Mouse (Mus musculus): ENCODE data around the gene Mrps7. TPM values are rescaled to one million over a fixed set of nuclear protein-coding genes. Genes with fewer than 3 reads are reported as not detected.
A peak's percentile ranks its signal among the peaks of the same experiment; 100 is the strongest.

Gene Mrps7
- total RNA-seq, 2 experiments from 2014 or later, result 80.1 to 85.7 TPM

DNA sequence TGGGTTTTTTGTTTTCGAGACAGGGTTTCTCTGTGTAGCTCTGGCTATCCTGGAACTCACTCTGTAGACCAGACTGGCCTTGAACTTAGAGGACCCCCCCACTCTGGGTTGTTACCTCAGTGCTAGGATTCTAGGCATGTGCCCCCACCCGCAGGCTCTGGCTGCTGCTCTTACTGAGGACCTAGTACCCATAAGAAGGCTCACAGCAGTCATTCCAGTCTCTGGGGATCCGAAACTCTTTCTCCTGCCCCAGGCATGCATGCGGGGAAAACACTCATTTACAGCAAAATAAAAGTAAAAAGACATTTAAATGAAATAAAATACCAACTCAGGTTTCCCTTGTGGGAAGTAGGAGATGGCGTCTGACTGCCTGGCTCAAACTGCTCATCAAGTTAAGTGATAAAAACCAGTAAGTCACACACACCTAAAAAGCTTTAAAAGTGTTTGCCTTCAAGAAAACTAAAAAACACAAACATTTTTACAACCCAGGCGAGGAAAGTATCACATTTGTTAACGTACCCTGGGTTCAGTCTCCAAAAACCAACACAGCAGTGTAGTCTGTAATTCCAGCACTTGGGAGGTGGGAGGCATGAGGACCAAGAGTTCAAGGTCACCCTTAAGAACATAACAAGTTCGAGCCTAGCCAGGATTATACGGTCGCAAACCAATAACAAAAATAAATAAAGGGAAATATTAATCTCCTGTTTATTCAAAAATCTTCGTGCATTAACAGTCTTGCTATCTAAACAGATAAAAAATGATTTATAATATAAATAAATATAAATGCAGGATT, 23.3 kb downstream of the Mrps7 start:
- intact Hi-C loops (cut with DNase I), result loop anchor here (5.0 kb wide), 1 partner anchor 185 kb away; the partner anchor contains the start of genes Caskin2 and Tsen54
- no peak for DNase-seq

DNA sequence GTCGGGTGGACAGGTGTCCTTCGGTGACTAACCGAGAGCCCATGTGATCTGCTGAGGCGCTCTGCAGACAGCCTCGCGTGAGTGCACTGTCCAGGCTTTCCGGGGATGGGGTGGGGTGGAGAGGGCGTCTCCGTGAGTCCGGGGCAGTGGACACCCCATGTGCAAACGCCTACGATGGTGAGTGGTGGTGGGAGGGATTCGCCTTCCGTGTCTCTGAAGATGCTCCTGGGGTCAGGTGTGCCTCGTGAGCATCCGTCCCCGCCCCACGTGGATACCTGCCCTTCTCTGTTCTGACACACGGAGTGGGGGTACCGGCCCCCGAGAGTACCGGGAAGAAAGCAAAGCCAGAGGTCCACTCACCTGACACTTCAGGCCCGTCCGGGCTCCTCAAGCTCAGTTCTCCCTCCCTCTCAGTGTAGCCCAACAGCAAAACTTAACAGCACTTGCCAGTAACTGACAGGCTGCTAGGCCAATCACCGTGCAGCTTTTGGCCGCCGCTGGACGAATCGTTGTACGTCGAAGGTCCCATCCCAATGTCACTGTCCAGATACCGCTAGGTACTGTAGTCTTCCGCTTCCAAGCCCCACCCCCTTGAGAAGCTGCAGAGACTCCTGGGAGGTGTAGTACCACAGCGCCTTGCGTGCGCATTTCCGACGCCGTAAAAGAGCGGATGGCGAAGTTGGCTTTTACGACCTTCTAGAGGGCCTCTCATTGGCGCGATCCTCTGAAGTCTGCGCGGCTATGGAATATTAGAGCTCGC, 24.2 kb downstream of the Mrps7 start, which contains the start of gene Slc25a19:
TSS of gene Slc25a19 (minus strand) at position 591 of the 760 bp plus-strand sequence.
- intact Hi-C loops (cut with DNase I), result loop anchor here (5.0 kb wide), 1 partner anchor 184 kb away; the partner anchor contains the start of genes Caskin2 and Tsen54
- peak; percentile 97 to 99 for DNase-seq

DNA sequence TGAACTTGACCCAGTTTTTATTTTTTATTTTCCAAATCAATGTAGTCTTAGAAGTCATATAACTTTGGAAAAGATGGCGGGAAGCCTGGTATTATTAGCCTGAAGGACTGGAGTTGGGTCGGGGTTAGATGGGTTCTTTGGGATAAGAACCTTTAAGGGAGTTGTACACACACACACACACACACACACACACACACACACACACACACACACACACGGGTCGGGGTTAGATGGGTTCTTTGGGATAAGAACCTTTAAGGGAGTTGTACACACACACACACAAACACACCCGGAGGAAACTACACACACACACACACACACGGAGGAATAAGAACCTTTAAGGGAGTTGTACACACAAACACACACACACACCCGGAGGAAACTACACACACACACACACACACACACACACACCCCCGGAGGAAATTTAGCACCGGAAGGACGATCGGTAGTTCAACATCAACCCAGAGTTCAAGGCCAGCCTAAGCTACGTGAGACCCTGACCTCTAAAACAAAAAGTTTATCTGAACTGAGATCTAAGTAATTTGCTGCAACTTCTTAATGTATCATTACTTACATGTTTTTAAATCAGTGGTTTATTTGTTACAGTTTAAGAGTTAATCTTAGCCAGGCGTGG, 24.9 kb downstream of the Mrps7 start:
- no peak for DNase-seq
- intact Hi-C loops (cut with DNase I), result loop anchor here (5.0 kb wide), 1 partner anchor 184 kb away; the partner anchor contains the start of genes Caskin2 and Tsen54

DNA sequence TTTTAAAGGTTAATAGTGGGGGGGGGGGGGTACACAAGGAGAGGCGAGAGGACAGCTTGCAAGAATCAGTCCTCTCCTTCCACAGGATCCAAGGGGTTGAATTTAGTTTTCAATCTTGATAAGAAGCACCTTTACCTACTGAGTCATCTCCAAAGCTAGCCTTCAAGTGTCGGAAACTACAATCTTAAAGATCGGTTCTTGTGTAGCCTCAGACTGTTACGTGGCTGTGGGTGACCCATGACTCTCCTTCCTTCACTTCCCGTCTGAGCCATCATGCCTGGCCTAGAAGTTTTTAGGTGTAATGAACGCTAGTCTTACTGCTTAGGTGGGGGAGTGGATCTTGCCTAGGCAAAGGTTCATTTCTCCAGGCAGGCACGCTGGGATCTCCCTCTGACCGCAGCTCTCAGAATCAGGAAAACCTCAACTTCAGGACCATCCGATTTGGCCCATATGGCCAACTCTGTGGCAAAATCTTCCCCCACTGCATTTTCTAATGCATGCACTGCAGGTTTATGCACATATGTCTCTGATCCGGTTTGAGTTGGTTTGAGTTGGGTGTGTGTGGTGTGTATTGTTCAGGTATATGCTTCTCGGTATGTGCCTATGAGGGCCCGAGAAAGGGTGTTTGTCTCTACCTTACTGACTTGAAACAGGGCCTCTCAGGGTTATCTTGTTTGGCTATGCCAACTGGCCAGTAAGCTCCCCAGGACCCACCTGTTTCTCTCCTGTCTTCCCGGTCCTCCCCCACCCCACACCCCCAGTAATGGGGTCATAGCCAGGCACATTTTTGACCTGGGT, 26.2 kb downstream of the Mrps7 start:
- intact Hi-C loops (cut with DNase I), result loop anchor here (5.0 kb wide), 1 partner anchor 182 kb away; the partner anchor contains the start of genes Caskin2 and Tsen54
- no peak for DNase-seq

DNA sequence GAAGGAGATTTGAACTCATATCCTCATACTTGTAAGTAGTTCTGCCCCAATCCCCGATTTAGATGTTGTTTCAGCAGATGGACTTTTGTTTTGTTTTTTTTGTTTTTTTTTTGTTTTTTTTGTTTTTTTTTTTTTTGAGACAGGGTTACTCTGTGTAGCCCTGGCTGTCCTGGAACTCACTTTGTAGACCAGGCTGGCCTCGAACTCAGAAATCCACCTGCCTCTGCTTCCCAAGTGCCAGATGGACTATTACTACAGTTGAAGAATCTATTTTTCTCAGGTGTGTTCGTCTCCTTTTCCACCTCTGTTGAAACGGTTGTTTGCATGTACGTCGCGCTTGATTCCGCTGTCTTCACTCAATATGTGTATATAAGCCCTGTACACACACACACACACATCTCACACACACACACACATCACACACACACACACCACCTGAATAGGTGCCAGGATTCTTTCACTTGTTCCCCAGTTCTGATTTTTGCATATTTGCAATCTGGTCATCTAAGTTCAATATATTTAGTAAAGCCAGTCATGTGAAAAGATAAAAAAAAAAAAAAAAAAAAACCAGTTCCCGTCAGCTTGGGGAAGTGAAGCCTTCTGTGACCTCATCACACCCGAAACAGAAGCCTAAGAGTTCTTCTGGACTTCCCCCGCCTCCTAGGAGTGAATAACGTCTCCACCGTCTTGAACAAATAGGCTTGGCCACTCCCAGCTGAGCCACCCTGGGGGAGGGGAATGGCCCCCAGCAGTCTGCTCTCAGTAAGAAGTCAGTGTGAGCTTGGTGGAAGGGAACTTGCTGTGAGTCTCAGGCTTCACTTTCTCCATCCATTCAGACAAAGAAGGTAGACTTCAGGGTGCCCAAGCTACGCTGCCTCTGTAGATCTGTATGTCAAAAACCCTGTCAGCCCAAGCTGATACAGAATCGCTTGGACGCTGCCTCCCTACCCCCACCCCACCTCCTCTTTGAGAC, 27.1 kb downstream of the Mrps7 start:
- intact Hi-C loops (cut with DNase I), result no loop called here
- peak; percentile 49 to 53 for DNase-seq

DNA sequence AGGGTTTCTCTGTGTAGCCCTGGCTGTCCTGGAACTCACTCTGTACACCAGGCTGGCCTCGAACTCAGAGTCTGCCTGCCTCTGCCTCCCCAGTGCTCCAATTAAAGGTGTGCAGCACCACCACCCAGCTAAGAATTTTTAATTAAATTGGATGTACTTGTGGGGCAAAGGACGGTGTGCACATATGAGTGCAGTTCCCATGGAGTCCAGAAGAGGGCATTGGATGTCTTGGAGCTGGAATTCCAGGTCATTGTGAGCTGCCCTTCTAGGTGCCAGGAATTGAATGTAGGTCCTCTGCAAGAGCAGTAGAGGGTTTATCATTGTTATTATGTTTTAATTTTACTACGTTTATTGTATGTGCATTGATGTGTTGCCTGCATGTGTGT, 27.8 kb downstream of the Mrps7 start:
- intact Hi-C loops (cut with DNase I), result no loop called here
- DNase-seq, result peak; percentile 50 to 58

DNA sequence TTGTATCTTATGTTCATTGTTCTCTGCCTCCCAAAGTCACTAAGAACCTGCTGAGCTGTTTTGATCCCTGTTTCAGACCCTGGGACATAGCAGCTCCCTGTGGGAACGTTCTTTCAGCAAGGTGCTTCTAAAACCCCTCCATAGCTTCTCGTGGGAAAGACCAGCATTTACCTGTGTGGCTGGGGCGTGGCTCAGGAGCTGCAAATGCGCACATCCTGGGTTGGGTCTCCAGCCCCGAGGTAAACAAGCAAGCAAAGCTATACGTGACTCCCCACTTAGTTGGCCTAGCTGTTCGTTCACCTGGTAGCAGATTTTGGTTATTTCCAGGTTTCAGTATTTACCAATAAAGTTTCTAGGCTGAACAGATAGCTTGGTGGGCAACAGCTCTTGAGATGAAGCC, 28.5 kb downstream of the Mrps7 start:
- DNase-seq, result no peak
- intact Hi-C loops (cut with DNase I), result no loop called here

DNA sequence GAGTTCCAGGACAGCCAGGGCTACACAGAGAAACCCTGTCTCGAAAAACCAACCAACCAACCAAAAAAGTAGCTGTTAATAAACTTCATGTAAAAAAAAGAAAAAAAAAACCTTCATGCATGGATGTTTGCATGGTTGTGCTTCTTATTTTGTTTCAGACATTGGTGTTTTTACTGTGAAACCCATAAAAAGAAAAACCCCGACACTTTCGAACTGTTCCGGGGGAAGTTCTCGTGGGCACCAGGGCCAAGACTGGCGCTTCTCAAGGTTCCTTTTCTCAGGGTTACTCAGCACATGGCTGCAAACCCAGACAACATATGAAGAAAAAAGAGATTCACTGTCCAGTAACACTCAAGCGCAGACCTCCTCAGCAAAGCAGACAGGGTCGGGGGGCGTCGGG, 29.1 kb downstream of the Mrps7 start:
- no peak for DNase-seq
- intact Hi-C loops (cut with DNase I), result no loop called here

DNA sequence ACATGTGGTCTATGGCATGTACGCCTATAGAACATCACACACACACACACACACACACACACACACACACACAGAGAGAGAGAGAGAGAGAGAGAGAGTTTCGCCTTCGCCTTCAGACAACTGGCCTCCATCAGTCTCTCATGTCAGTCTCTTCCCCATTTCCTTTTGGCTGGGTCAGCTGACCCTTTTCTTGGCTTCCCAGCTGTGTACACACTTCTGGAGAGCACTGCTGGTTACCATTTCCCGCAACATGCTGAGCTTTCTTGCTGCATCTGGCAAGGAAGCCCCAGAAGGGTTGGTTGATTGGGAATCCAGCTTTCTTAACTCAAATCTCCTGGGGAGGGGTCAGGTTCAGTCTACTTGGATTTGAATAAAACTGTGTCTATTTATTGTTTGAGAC, 30.4 kb downstream of the Mrps7 start:
- intact Hi-C loops (cut with DNase I), result no loop called here
- no peak for DNase-seq

DNA sequence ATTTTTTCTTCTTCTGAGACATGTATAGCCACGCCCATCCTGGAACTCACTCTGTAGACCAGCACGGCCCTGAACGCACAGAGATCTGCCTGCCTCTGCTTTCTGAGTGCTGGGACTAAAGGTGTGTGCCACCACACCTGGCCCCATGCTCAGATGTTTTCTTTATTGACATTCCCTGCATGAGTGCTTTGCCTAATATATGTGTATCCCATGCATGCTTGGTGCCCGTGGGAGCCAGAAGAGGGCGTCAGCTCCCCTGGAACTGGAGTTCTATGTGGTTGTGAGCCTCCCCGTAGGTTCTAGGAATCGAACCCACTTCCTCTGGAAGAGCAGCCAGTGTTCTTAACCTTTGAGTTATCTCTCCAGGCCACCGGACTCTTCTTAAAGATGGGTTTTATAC, 31.3 kb downstream of the Mrps7 start:
- no peak for DNase-seq
- intact Hi-C loops (cut with DNase I), result no loop called here

DNA sequence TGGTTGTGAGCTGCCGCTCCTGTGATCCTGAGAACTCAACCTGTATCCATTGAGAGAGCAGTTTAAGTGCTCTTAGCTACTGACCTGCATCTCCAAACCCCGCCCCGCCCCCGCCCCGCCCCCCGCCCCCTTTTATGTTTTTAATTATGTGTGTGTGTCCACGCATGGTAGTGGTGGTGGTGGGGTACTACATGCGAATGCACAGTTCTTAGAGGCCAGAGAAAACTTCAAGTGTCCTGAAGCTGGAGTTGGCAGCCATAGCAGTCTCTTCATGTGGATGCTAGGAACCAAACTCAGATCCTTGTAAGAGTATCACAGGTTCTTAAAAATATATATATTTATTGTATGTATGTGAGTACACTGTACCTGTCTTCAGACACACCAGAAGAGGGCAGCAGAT, 31.8 kb downstream of the Mrps7 start:
- DNase-seq, result no peak
- intact Hi-C loops (cut with DNase I), result no loop called here

DNA sequence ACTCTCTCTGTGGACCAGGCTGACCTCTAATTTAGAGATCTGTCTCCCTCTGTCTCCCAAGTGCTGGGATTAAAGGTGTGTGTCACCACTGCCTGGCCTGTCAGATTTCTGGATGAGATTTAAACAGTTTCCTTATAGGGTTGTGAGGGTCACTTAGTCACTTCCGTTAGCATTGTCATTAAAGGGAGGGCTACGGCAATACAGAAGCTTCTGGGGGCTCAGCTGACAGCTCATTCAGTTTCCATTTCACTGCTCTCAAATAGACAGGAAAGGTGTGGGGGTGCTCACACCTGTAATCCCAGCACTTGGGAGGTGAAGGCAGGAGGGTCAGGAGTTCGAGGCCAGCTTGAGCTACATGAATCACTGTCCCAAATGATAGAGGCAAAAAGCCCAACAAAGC, 33.2 kb downstream of the Mrps7 start:
- intact Hi-C loops (cut with DNase I), result no loop called here
- DNase-seq, result no peak

DNA sequence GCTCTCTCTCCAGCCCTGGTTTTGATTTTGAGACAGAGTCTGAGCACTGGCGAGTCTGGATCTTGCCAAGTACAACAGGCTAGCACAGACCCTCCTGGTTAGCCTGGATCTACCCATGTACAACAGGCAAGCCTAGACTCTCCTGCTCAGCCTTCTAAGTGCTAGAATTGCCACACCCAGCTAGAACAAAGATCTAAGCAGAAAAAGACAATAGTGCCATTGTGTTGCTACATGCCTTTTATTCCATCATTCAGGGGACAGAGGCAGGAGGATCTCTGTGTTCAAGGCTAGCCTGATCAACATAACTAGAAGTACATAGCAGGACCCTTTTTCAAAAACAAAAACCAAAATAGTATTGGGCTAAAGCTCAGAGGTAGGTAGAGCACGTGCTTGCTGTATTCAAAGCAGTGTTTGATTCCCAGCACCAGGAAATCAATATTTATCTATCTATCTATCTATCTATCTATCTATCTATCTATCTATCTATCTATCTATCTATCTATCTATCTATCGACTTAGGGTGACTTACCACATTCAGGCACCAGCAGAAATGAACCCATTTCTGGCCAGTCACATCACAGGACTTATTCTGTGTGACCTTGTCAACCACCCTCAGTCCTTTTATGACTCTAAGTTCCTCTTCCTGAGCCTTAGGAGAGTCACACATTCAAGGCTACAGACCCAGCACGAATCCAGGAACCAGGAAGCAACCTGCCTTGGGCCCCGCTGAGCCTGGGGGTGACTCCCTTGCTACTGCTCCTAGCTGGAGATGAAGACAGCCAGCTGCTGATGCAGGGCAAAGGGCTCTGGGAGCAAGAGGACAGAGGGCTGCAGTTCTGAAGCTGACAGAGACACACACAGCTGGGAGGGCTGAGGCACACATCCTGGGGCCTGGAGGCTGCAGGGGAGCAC, 35.0 kb downstream of the Mrps7 start:
- intact Hi-C loops (cut with DNase I), result no loop called here
- no peak for DNase-seq

DNA sequence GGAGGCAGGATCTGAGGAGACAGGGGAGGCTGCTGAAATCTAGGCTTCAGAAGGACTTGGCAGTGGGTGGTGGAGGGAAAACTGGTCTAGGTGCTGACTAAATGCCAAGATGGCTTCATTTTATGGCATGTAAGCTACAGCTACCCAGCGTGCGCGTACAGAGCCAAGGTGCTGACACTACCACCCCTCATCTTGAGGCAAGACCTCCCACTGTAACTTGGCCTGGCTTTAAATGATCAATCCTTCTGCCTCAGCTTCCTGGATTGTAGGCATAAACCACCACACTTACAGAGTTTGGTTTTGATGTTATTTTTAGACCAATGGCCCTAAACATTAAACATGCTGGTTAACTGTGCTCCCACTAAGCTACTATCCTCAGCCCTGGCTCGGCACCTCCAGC, 35.8 kb downstream of the Mrps7 start:
- intact Hi-C loops (cut with DNase I), result no loop called here
- no peak for DNase-seq

DNA sequence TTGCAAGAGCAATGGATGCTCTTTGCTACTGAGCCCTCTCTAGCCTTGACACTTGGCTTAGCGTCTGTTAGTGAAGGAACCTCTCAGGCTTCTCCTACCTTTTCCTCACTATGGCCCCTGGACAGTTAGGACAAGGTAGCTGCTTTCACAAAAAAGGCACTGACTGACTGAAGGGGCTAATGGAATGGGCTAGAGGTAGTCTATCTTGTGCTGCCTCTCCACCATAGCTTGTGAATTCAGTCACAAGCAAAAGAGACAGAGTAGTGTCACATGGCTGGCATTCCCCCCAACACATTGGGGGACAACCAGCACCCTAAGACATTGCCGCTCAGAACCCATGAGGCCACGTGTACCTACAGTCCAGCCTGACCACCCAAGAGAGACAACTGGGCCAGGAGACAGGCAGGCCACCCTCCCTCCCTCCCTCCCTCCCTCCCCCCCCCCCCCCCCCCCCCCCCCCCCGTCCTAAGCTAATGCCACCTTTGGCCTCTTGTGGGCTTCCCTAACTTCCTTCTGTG, 36.6 kb downstream of the Mrps7 start:
- DNase-seq, result no peak
- intact Hi-C loops (cut with DNase I), result no loop called here

DNA sequence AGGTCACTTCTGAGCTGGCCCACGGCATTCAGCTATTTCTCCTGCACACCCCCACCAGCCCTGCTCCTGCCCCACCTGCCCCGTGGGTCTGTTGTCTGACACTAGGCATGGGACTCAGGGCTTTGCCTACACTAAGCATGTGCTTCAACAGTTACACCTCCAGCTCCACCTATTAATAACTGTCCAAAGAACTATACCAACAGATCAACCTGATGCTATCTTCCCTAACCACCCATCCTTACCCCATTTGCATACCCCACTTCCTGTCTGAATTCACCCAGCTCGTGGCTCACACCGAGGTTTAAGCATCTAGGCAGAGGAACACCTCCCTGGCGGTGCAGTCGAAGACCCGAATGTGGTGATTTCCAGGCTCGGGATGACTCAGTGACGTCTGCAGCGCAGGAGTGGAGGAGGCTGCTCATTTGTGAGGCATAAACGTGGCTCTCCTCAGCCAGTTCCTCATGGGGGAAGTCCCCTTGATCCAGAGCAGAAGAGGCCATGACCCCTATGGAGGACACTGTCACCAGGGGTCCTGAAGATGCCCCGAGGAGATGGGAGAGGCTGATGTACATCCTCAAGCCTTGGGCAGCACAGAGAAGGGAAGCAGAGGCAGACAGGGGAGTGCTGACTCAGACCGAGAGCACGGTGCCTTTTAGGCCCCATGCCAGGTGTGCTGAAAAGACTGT, 37.4 kb downstream of the Mrps7 start:
- no peak for DNase-seq

DNA sequence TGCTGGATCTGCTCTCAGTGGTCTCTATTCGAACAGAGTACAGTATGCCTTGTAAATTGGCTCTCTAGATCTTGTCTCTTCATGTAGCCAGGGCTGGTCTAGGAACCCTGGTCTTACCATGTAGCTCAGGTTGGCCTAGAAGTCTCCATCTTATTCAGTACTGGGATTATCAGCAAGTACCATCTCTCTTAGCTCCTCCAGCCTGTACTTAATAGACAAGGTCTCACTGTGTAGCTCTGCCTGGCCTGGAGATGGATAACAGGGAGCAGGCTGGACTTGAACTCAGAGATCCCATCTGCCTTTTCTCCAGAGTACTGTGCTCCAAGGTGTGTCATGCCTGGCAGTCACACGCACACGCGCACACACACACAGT, 37.9 kb downstream of the Mrps7 start:
- intact Hi-C loops (cut with DNase I), result no loop called here
- DNase-seq, result no peak

More for the DNA sequence above, 37.4 kb downstream of the Mrps7 start:
- intact Hi-C loops (cut with DNase I), result no loop called here
